Mouse (Mus musculus) thymus, adult 2 months (tissue): ENCODE measurements around the gene Max.

Experiments used
- CTCF ChIP-seq: fragments of 200-500 bp; IDR thresholded peaks from 2 replicates; pipeline ENCODE4 v1.5.1; 2012; ENCODE audit warnings: mild to moderate bottlenecking, control low read depth, low read length, moderate library complexity, borderline replicate concordance; ENCODE audit not compliant: control insufficient read depth, poor library complexity, insufficient read depth; ENCODE audit errors: extremely low read depth
- POLR2A ChIP-seq: fragments of 200-500 bp; IDR thresholded peaks from 2 replicates; pipeline ENCODE4 v1.6.1; 2012; ENCODE audit warnings: mild to moderate bottlenecking, low read length, control low read depth, moderate library complexity; ENCODE audit not compliant: control insufficient read depth, poor library complexity, insufficient read depth; ENCODE audit errors: extremely low read depth

DNA sequence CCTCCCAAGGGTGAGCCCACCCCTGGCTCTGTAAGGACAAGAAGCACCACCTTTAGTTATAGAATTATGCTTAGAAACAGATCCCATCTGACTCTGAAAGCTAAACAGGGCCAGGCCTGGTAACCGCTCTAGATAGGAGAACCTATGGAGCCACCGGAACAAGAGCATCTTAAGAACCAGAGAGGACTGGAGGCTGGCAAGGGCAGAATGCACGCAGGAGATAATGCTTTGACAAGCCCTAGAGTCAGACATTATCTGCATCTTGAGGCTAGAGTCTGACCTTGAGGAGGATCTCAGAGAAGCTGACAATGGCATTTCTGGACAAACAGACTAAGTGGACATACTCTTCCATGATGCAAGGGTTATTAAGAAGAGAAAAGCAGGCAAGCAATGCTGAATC lies 14.5 kb downstream of the Max start:
- TF ChIP-seq POLR2A (no peak), CTCF (no peak)
